Mouse (Mus musculus): ENCODE results near the gene Wrap53.
"Not testable (repeated sequence)": the region's sequence is repeated elsewhere in the genome, so short reads cannot be mapped to it uniquely, and the experiment has no call there.

- TF ChIP-seq TBP (IDR thresholded peaks at IDR 0.05; ENCODE audit: low read depth, low read length); USF2 (IDR thresholded peaks at IDR 0.05; ENCODE audit: borderline replicate concordance in 1 of 2, insufficient read depth in 1 of 2, low read depth in 1 of 2, low read length in 2 of 2); CTCF (IDR thresholded peaks at IDR 0.05 in 2 of 3, conservative IDR thresholded peaks at IDR 0.05 in 1 of 3; ENCODE audit: control insufficient read depth in 1 of 3, insufficient read depth in 1 of 3, low read depth in 2 of 3, low read length in 3 of 3, poor library complexity in 1 of 3, severe bottlenecking in 1 of 3); GATA1 (IDR thresholded peaks at IDR 0.05; ENCODE audit: low read depth, low read length); SIN3A (IDR thresholded peaks at IDR 0.05; ENCODE audit: low read length); POLR2A (IDR thresholded peaks at IDR 0.05; ENCODE audit: control insufficient read depth in 1 of 2, insufficient read depth in 1 of 2, low read depth in 1 of 2, low read length in 2 of 2, poor library complexity in 1 of 2); HCFC1 (IDR thresholded peaks at IDR 0.05; ENCODE audit: low read depth, low read length); MYB (IDR thresholded peaks at IDR 0.05; ENCODE audit: low read depth, low read length); ZKSCAN1 (IDR thresholded peaks at IDR 0.05; ENCODE audit: low read depth, low read length); MAX (IDR thresholded peaks at IDR 0.05; ENCODE audit: low read length); USF1 (IDR thresholded peaks at IDR 0.05; ENCODE audit: low read depth, low read length); EP300 (IDR thresholded peaks at IDR 0.05; ENCODE audit: low read depth in 1 of 2, low read length in 2 of 2); JUND (IDR thresholded peaks at IDR 0.05; ENCODE audit: low read depth, low read length); RAD21 (IDR thresholded peaks at IDR 0.05; ENCODE audit: low read depth, low read length): not testable (repeated sequence)
Observed at GRCm38 (mm10) chr11:69624339-69624738, 44.3 kb upstream of the Wrap53 start.

Measured in MEL (cell line).